Mouse (Mus musculus) B cell, adult 67 days (primary cell): ENCODE data around the gene Gtf2f2. TPM values are rescaled to one million over a fixed set of nuclear protein-coding genes. Genes with fewer than 3 reads are reported as not detected.

Experiments used
- total RNA-seq, 2 experiments: library from RNA; stranded (reverse); gene quantifications; 4 replicates each; pipeline ENCODE4 v1.2.4; 2023

The Gtf2f2 gene
- total RNA-seq, result 10 to 100 TPM; 25.9 to 26.1 TPM

DNA sequence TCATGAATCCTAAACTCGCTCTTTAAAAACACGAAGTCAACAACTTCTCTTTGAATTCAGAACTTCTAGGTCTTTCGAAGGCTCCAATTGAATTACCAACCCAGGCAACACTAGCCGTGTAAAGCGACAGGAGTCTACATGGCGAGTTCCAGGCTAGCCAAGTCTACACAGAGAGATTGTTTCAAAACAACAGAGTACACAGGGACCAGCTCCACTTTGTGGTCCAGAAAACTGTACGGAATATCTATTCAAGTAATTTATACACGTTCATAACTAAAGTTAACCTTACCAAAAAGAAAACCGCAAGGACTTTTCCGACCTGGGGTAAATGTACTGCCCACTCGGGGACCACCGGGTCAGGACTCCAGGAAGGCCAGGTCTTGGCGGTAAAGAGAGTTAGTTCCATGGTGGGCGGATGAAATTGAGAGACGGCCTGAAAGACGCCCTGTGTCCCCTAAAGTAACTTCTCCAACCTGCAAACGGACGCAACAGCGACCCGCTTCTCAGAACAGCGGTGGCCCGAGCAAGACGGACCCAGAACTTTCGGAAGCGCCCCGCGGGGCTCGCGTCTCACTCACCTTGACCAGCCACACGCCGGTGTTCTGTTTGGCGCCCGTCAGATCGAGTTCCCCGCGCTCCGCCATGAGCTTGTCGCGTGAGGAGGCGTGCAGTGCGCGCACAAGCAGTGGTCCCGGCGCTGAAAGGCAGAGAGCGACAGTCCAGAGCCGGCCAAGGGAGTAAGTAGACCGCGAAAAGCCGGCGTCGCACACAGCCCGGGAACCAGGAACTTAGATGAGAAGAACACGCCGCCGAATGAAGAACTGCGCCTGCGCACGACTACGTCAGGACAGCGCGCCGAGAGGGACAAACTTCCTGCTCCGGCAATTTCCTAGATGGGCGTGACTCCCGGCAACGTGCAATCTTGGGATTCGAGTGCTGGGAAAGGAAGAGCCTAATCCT lies at the start of gene Gtf2f2:
Gtf2f2 (minus strand) TSS at position 764 of the 960 bp plus-strand sequence.

GRCm38 (mm10) chr14:75954766-75955165 lies 55.9 kb downstream of the Gtf2f2 start, which contains the start of gene Kctd4:
Kctd4 (plus strand) TSS chr14:75955009.

Other genes starting within 250 kb of the Gtf2f2 start
- 10 to 100 TPM; 33.1 to 35.7 TPM for gene Slc25a30, start 223.8 kb downstream of the Gtf2f2 start, total RNA-seq
- 1,000 to 10,000 TPM; 5,474 to 5,540 TPM for gene Tpt1, start 165.8 kb downstream of the Gtf2f2 start, total RNA-seq
- gene Kctd4, start 55.9 kb downstream of the Gtf2f2 start, total RNA-seq, result not detected
- gene Gpalpp1, start 99.9 kb upstream of the Gtf2f2 start, total RNA-seq, result 10 to 100 TPM; 19.4 to 20.5 TPM
- 10 to 100 TPM; 14.2 to 14.6 TPM for gene Nufip1, start 100.0 kb upstream of the Gtf2f2 start, total RNA-seq